Mouse (Mus musculus): Measurements from ENCODE around the gene Olfr114.

The Olfr114 gene

DNA sequence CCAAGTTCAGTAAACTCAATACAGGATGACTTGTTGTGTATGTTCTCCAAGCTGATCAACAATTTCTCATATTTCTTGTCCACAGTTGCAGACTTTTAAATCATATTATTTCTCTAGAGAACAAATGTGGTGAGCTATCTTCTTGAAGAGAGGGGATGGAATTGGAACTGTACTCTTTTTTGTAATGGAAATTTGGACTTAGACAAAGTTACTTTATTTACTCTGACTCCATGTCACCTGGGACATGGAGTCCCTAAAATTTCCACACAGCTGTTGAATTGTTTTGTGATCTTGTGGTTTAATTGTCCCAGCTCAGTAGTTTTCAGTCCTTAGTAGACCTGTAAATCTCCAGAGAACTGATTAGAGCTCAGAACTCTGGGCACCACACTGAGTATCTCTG lies at the start of gene Olfr114:
Gene Olfr114, minus strand, starts transcription at position 101 of the 400 bp plus-strand sequence.
- DNase-seq (ENCODE audit: low spot score in 2 of 2) = no peak

DNA sequence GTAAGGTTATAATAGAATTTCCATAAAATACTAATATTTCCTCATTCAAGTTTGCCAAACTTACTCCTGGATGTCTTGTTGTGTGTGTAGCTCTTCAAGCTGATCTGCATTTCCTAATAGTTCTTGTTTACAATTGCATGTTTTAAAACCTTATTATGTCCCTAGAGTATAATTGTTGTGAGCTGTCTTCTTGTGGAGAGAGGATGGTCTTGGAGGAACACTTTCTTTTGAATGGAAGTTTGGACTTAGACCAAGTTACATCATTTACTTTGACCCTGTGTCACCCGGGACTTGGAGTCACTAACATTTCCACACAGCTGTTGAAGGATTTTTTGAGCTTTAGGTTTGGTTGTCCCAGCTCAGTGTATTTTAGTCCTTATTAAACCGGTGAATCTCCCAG lies 34.5 kb upstream of the Olfr114 start, which contains the start of the genes Olfr115 and Olfr116:
Gene Olfr115, minus strand, starts transcription at position 101 of the 400 bp plus-strand sequence.
Gene Olfr116, minus strand, starts transcription at position 191 of the 400 bp plus-strand sequence.
- DNase-seq (ENCODE audit: low spot score in 2 of 2) = no peak

DNA sequence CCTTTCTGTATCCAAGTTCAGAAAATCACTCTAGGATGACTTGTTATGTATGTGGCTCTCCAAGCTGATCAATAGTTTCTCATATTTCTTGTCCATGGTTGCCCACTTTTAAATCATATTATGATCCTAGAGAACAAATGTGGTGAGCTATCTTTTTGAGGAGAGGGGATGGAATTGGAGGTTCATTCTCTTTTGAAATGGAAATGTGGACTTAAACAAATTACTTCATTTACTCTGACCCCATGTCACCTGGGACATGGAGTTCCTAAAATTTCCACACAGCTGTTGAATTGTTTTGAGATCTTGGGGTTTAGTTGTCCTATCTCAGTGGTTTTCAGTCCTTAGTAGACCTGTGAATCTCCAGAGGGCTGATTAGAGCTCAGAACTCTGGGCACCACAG lies 15.0 kb downstream of the Olfr114 start, which contains the start of gene Olfr113:
Gene Olfr113, minus strand, starts transcription at position 101 of the 400 bp plus-strand sequence.
- no peak for DNase-seq (ENCODE audit: low spot score in 2 of 2)

DNA sequence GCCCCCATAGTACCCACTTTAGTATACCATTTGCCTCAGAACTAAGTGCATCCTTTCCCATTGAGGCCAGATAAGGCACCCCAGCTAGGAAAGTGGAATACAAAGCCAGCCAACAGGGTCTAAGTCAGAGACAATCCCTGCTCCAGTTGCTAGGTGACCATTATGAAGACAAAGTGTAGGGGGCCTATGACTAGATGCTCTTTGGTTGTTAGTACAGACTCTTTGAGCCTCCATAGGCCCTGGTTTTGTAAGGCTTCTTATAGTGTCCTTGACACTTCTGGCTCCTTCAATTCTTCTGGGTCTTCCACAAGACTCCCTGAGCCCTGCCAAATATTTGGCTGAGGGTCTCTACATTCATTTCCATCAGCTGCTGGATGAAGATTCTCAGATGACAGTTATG lies 23.2 kb downstream of the Olfr114 start, which contains the start of gene Olfr112:
Gene Olfr112, minus strand, starts transcription at position 101 of the 400 bp plus-strand sequence.
- DNase-seq (ENCODE audit: low spot score in 2 of 2) = no peak

DNA sequence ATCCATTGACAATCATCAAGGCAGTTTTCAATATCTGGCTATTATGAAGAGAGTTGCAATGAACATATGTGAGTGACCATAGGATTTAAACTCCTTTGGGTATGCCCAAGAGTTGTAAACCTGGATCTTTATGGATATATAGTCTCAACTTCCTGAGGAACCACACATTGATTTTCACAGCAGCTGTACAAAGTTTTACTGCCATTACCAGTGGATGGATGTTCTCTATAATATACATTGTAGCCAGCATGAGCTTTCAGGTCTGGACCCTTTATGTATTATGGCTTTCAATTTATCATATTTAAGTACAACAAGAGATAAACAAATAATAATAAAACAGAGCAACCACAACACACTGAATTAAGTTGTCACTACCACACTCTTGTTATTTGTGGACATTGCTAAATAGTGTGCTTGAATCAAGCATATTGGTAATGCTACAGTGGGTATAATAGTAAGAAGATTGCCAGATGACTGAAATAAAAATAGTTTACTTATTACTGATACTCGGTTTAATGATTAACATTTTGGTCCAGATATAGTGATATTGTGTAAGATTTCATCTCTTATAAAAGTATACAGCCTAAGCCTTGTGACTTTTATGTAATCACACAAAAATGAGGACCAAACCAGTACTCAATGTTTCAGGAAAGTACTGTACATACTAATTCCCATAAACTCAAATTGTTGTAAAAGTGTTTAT lies 33.5 kb downstream of the Olfr114 start:
- DNase-seq (ENCODE audit: low spot score in 2 of 2) = no peak

DNA sequence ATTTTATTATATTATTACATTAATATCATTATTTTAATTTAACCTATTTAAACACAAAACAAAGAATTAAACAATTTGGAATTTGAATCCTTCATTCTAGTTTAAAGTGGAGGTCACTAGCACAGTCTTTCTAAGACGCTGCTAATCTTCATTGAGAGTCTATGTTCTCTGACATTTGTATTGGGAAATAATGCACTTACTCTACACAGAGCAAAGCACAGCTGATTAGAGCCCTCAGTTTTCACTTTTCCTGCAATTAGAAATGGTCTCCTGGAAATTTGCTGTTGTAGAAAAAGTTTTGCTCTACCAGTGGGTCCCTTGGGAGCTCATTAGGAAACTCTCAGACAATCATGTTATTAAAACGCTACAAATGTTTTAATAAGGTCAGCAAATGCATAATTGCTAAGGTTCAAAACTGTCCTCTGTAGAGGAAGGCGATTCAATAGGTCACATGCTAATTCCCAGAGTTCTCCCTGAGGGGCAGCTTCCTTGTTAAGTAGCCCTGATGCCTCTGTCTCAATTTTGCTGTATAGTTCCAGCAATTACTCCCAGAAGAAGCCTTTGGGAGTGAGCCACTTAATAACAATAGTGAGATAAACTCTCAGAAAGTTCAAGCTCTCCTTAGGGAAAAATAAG lies 48.6 kb downstream of the Olfr114 start:
- no peak for DNase-seq (ENCODE audit: low spot score in 2 of 2)

DNA sequence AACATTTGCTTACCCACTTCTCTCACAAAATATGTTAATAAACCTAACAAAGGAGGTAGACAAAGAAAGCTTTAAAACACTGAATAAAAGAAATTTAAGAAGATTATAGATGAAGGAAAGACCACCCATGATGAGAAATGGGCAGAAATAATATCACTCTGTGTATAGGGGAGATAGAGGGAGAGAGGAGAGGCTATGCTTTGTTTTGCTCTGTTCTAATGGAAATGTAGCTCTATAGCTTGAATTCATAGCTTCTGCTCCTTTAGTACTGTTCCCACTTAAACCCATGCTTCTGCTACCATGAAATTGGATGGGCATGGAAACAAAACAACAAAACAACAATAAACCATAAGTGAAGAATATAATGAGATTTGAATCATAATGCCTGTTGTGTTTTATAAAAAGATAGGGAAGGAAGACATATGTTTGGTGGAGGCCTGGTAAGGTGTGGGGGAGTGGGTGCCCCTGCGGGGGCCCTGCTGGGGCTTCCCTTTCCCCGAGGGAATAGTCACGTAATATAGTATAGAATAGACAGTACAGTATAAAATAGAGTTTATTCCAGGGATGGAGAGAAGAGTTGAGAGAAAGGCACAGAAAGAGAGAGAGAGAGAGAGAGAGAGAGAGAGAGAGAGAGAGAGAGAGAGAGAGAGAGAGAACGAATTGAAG lies 51.0 kb downstream of the Olfr114 start:
- no peak for DNase-seq (ENCODE audit: low spot score in 2 of 2)
